Mouse (Mus musculus): Measurements from ENCODE around the gene Sgo2a.

GRCm38 (mm10) chr1:57976860-57977259 is 18.9 kb upstream of the Sgo2a start:
- TF ChIP-seq POLR2A (IDR thresholded peaks at IDR 0.05; ENCODE audit: insufficient read depth, low read depth, low read length) (no peak), CTCF (IDR thresholded peaks at IDR 0.05; ENCODE audit: insufficient read depth, low read depth, low read length) (no peak)

Measured in olfactory bulb, adult 2 months (tissue).